Mouse (Mus musculus): ENCODE results near the gene Ftl1. TPM values are rescaled to one million over a fixed set of nuclear protein-coding genes. Genes with fewer than 3 reads are reported as not detected.
"Not testable (repeated sequence)": the region's sequence is repeated elsewhere in the genome, so short reads cannot be mapped to it uniquely, and the experiment has no call there.

Ftl1 gene
- polyA plus RNA-seq, 1 experiment from 2014 or later = 8,262 TPM

- Histone ChIP-seq H3K4me1 (replicated peaks) (peaks cover 68% of the 10 kb centered on the region), H3K9ac (peak within 1 kb of the TSS; percentile 71), H3K4me3 (replicated peaks) (peak within 1 kb of the TSS; percentile 61), H3K9me3 (replicated peaks) (no peaks in the 10 kb centered on the region), H3K27me3 (no peaks in the 10 kb centered on the region), H3K36me3 (peaks cover 16% of the 10 kb centered on the region), H3K27ac (peak within 1 kb of the TSS; percentile 62), H3K4me2 (peak within 1 kb of the TSS; percentile 73)
- 3% methylated on average over 38 of the region's 38 CpGs for WGBS (ENCODE audit: insufficient replicate concordance)
- peak; percentile 51 for DNase-seq
- peak; percentile 27 for ATAC-seq (ENCODE audit: low read depth)
Observed at GRCm38 (mm10) chr7:45488293-45489204, 28.9 kb upstream of the Ftl1 start, which contains the start of gene Dhdh. Dhdh (minus strand) TSS chr7:45488805.

- Histone ChIP-seq H3K27me3 (no peaks in the 10 kb centered on the region), H3K4me3 (replicated peaks) (peak overlapping the region; percentile 61), H3K9me3 (replicated peaks) (no peaks in the 10 kb centered on the region), H3K36me3 (peaks cover 9% of the 10 kb centered on the region), H3K9ac (peak overlapping the region; percentile 71), H3K27ac (peak overlapping the region; percentile 62), H3K4me2 (peak overlapping the region; percentile 73), H3K4me1 (replicated peaks) (peaks cover 68% of the 10 kb centered on the region)
- no peak for ATAC-seq (ENCODE audit: low read depth)
- whole genome bisulfite sequencing (ENCODE audit: insufficient replicate concordance) = 55% methylated on average over 11 of the region's 11 CpGs
- no peak for DNase-seq
Observed at GRCm38 (mm10) chr7:45487861-45488292, 28.2 kb upstream of the Ftl1 start.

- Histone ChIP-seq H3K9ac (no peak within 1 kb of the TSS), H3K4me2 (peak within 1 kb of the TSS; percentile 73), H3K9me3 (replicated peaks) (no peaks in the 10 kb centered on the region), H3K36me3 (no peaks in the 10 kb centered on the region), H3K4me1 (replicated peaks) (peaks cover 71% of the 10 kb centered on the region), H3K27ac (peak within 1 kb of the TSS; percentile 62), H3K27me3 (no peaks in the 10 kb centered on the region), H3K4me3 (replicated peaks) (no peak within 1 kb of the TSS)
- DNase-seq = no peak
- ATAC-seq (ENCODE audit: low read depth) = no peak
- WGBS (ENCODE audit: insufficient replicate concordance) = 74% methylated on average over 12 of the region's 12 CpGs
Observed at GRCm38 (mm10) chr7:45486761-45487415, 27.2 kb upstream of the Ftl1 start, which contains the start of gene Gm45808. Gm45808 (minus strand) TSS chr7:45486811.

GRCm38 (mm10) chr7:45486158-45486557 lies 26.5 kb upstream of the Ftl1 start:
- peak overlapping the region; percentile 31 for H3K27ac ChIP-seq
- DNase-seq = peak; percentile 37
- H3K27me3 ChIP-seq = no peaks in the 10 kb centered on the region
- H3K9me3 ChIP-seq (replicated peaks) = no peaks in the 10 kb centered on the region
- peak; percentile 66 for ATAC-seq (ENCODE audit: low read depth)
- WGBS (ENCODE audit: insufficient replicate concordance) = 17% methylated on average over 7 of the region's 7 CpGs
- H3K4me3 ChIP-seq (replicated peaks) = no peak overlapping the region
- H3K9ac ChIP-seq = no peak overlapping the region
- H3K4me1 ChIP-seq (replicated peaks) = peaks cover 67% of the 10 kb centered on the region
- H3K36me3 ChIP-seq = no peaks in the 10 kb centered on the region
- peak overlapping the region; percentile 15 for H3K4me2 ChIP-seq

GRCm38 (mm10) chr7:45484985-45485384 lies 25.3 kb upstream of the Ftl1 start:
- not testable (repeated sequence) for H3K9ac ChIP-seq; ATAC-seq (ENCODE audit: low read depth); H3K36me3 ChIP-seq; H3K27ac ChIP-seq; H3K27me3 ChIP-seq; H3K4me2 ChIP-seq; H3K9me3 ChIP-seq (replicated peaks); H3K4me3 ChIP-seq (replicated peaks); DNase-seq
- H3K4me1 ChIP-seq (replicated peaks) = peaks cover 55% of the 10 kb centered on the region
- WGBS (ENCODE audit: insufficient replicate concordance) = 83% methylated on average over 5 of the region's 5 CpGs

GRCm38 (mm10) chr7:45482166-45482565 lies 22.5 kb upstream of the Ftl1 start:
- Histone ChIP-seq H3K4me2 (no peak overlapping the region), H3K4me1 (replicated peaks) (peaks cover 30% of the 10 kb centered on the region), H3K36me3 (peaks cover 7% of the 10 kb centered on the region; the same call in 1 of the 2 replicates), H3K27me3 (no peaks in the 10 kb centered on the region), H3K4me3 (replicated peaks) (no peak overlapping the region), H3K9ac (0 out of 2 replicates have a peak overlapping the region, but pooled peaks have one; percentile 2), H3K27ac (0 out of 2 replicates have a peak overlapping the region, but pooled peaks have one; percentile 39), H3K9me3 (replicated peaks) (no peaks in the 10 kb centered on the region)
- DNase-seq (no peak), ATAC-seq (ENCODE audit: low read depth) (no peak)
- 13% methylated on average over 1 of the region's 1 CpGs for WGBS (ENCODE audit: insufficient replicate concordance)

GRCm38 (mm10) chr7:45481374-45481927 lies 21.8 kb upstream of the Ftl1 start, which contains the start of gene Tulp2:
Tulp2 (plus strand) TSS chr7:45481877.
- Histone ChIP-seq H3K4me2 (no peak within 1 kb of the TSS), H3K4me3 (replicated peaks) (no peak within 1 kb of the TSS), H3K27me3 (no peaks in the 10 kb centered on the region), H3K9ac (0 out of 2 replicates have a peak within 1 kb of the TSS, but pooled peaks have one; percentile 2), H3K27ac (peak within 1 kb of the TSS; percentile 39; the same call in 1 of the 2 replicates), H3K4me1 (replicated peaks) (peaks cover 29% of the 10 kb centered on the region), H3K9me3 (replicated peaks) (no peaks in the 10 kb centered on the region), H3K36me3 (peaks cover 7% of the 10 kb centered on the region; the same call in 1 of the 2 replicates)
- DNase-seq = peak; percentile 59
- ATAC-seq (ENCODE audit: low read depth) = peak; percentile 67
- WGBS (ENCODE audit: insufficient replicate concordance) = 41% methylated on average over 15 of the region's 15 CpGs

GRCm38 (mm10) chr7:45480310-45480709 lies 20.6 kb upstream of the Ftl1 start:
- peaks cover 32% of the 10 kb centered on the region for H3K4me1 ChIP-seq (replicated peaks)
- H3K4me2 ChIP-seq; H3K27ac ChIP-seq; H3K9me3 ChIP-seq (replicated peaks); DNase-seq; H3K9ac ChIP-seq; ATAC-seq (ENCODE audit: low read depth); H3K36me3 ChIP-seq; H3K27me3 ChIP-seq; H3K4me3 ChIP-seq (replicated peaks): not testable (repeated sequence)
- 64% methylated on average over 4 of the region's 4 CpGs for WGBS (ENCODE audit: insufficient replicate concordance)

- no peaks in the 10 kb centered on the region for H3K27me3 ChIP-seq
- no peak for DNase-seq
- no peak for ATAC-seq (ENCODE audit: low read depth)
Observed at GRCm38 (mm10) chr7:45478774-45479173, 19.1 kb upstream of the Ftl1 start.

GRCm38 (mm10) chr7:45477003-45477402 lies 17.3 kb upstream of the Ftl1 start:
- Histone ChIP-seq H3K4me1 (replicated peaks) (peaks cover 32% of the 10 kb centered on the region), H3K36me3 (peaks cover 7% of the 10 kb centered on the region; the same call in 1 of the 2 replicates), H3K9ac (no peak overlapping the region), H3K4me2 (no peak overlapping the region), H3K27me3 (no peaks in the 10 kb centered on the region), H3K9me3 (replicated peaks) (no peaks in the 10 kb centered on the region), H3K4me3 (replicated peaks) (no peak overlapping the region), H3K27ac (no peak overlapping the region)
- DNase-seq (peak; percentile 48), ATAC-seq (ENCODE audit: low read depth) (no peak)
- 11% methylated on average over 3 of the region's 3 CpGs for WGBS (ENCODE audit: insufficient replicate concordance)

More at GRCm38 (mm10) chr7:45478774-45479173, 19.1 kb upstream of the Ftl1 start:
- no peak overlapping the region for H3K4me2 ChIP-seq
- no peak overlapping the region for H3K9ac ChIP-seq
- no peak overlapping the region for H3K27ac ChIP-seq
- H3K9me3 ChIP-seq (replicated peaks) = no peaks in the 10 kb centered on the region
- H3K4me3 ChIP-seq (replicated peaks) = no peak overlapping the region
- WGBS (ENCODE audit: insufficient replicate concordance) = 85% methylated on average over 7 of the region's 7 CpGs
- peaks cover 7% of the 10 kb centered on the region; the same call in 1 of the 2 replicates for H3K36me3 ChIP-seq
- H3K4me1 ChIP-seq (replicated peaks) = peaks cover 40% of the 10 kb centered on the region

All from liver, embryonic 13.5 days (tissue).